Mouse (Mus musculus): ENCODE measurements around the gene Cmpk1. TPM values are rescaled to one million over a fixed set of nuclear protein-coding genes. Genes with fewer than 3 reads are reported as not detected.
A peak's percentile ranks its signal among the peaks of the same experiment; 100 is the strongest.

Cmpk1 gene
- total RNA-seq, 1 experiment from 2014 or later = 184 TPM

DNA sequence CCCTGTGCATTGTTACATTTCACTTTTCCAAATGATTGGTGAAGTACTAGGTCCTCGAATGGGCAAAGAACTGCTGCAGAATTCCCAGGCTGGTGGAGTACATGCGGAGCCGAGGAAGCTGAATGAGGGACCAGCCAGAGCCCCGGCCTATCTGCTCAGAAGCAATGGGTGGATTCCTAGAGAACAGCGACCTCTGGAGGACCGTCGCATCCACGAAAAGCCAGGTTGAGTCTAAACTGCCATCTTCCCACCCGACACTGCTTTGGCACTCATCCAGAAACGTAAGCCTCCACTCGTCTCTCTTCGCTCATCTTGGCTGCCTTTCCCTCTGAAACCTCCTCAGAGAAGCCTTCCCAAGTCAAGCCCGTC lies 73.5 kb downstream of the Cmpk1 start:
- ATAC-seq (replicated peaks in 1 of 2; ENCODE audit: insufficient read depth in 1 of 2, low FRiP score in 2 of 2, low TSS enrichment in 1 of 2, low read depth in 1 of 2, poor library complexity in 2 of 2, severe bottlenecking in 2 of 2) = no peak

DNA sequence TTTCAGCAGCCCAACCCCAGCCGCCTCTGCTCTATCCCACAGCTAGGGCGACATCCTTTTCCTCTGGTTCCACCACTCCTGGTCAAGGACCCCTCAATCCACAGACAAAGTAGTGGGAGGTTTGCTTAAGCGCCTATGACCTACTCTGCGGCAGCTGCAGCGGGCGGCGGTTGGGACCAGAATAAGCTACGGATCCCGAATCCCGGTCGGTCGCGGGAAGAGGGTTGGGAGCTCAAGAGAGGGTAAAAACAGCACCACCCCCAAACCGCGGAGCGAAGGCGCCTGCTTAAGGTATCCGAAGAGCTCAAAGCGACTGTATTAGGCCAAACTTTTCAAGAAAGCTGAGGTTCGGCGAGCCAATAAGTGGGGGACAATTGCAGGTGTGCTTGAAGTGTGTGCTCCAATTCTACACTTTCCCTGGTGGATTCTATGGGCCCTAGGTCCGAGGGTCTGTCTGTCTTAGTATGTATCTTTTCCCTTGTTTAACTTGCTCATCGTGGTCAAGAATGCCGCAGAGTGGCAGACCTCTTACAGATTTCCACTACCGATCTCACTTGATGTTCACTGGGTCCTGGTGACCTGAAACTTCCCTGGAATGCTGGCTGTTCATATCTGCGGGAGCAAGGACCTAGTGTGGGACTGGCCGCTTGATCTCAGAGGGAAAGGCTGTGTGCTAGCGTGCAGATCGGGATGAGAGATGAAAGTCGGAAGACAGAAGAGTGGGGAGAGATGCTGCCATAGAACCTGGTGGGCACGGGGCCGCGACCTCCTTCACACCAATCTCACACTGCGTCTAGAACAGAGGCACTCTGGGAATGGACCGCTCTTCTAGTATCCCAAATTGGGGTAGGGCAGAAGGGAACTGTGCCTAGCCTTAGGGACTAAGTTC lies 74.1 kb downstream of the Cmpk1 start:
- ATAC-seq (replicated peaks in 1 of 2; ENCODE audit: insufficient read depth in 1 of 2, low FRiP score in 2 of 2, low TSS enrichment in 1 of 2, low read depth in 1 of 2, poor library complexity in 2 of 2, severe bottlenecking in 2 of 2) = no peak

DNA sequence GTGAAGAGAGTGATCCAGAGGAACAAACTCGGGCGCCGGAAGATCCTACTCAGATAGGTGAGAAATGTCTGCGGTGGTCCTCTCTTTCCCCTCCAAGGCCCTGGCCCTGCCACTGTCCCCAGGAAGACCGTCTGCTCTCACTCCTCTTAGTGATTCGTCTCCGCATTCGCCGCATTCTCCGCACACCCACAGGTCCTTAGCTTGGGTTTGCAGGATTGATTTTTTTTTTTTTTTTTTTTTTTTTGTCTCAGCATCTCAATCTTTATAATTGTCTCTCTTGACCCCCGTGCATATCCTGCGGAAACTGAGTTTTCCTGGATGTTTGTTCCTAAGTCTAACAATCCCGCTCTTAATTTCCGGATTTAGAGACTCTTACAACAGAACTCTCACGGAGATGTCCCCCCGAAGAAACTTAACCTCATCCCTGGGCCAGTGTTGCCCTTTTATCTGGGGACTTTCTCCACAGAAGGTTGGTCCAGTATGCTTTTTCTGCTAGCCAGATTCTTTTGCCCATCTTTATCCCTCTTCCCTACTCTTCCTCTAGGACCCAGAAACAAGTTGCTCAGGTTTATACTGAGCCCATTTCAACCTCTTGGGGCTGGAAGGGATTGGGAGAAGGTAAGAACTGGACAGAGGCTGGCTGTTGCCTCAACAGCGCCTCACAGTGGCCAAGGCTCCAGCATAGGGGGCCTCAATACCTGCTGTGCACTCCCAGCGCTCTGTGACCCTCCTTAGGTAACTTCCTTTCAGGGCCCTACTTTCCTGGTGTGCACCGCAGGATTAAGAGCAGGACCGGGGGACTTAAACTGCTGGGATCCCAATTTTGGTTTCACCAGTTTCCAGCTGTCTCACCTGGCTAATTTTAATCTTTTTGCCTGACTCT lies 77.2 kb downstream of the Cmpk1 start:
- ATAC-seq (replicated peaks in 1 of 2; ENCODE audit: insufficient read depth in 1 of 2, low FRiP score in 2 of 2, low TSS enrichment in 1 of 2, low read depth in 1 of 2, poor library complexity in 2 of 2, severe bottlenecking in 2 of 2) = peak in 1 of 2 experiments; percentile 37; a peak in 1 of 4 replicates

Other genes with a start within 250 kb of the Cmpk1 start
- not detected in 2 replicates for gene Gm12830, start 165.5 kb downstream of the Cmpk1 start, total RNA-seq (2017)
- gene Foxd2, start 78.4 kb downstream of the Cmpk1 start, total RNA-seq (2017) = 2.8 and 2.9 TPM in 2 replicates
- not detected in 2 replicates for gene Foxe3, start 61.2 kb downstream of the Cmpk1 start, total RNA-seq (2017)
- 11.6 and 12.1 TPM in 2 replicates for gene Stil, start 12.9 kb upstream of the Cmpk1 start, total RNA-seq (2017)
- gene Tal1, start 69.2 kb upstream of the Cmpk1 start, total RNA-seq (2017) = 33.4 and 38.4 TPM in 2 replicates
- 26.4 and 37.5 TPM in 2 replicates for gene Pdzk1ip1, start 101.5 kb upstream of the Cmpk1 start, total RNA-seq (2017)
- gene Cyp4x1, start 147.0 kb upstream of the Cmpk1 start, total RNA-seq (2017) = not detected in 2 replicates